Mouse (Mus musculus) G1E (cell line): Measurements from ENCODE around the gene Cdca7l.
"Not testable (repeated sequence)": the region's sequence is repeated elsewhere in the genome, so short reads cannot be mapped to it uniquely, and the experiment has no call there.

Experiments
- CTCF ChIP-seq: IDR thresholded peaks from 2 replicates; pipeline ENCODE4 v1.5.1; 2012; ENCODE audit warnings: low read depth, low read length, inconsistent platforms, mixed read lengths
- POLR2AphosphoS5 ChIP-seq: IDR thresholded peaks from 2 replicates; pipeline ENCODE4 v1.6.1; 2012; ENCODE audit warnings: low read depth, low read length, inconsistent platforms; ENCODE audit not compliant: insufficient replicate concordance

GRCm38 (mm10) chr12:117803989-117804388 lies at the start of gene Cdca7l:
- not testable (repeated sequence) for TF ChIP-seq CTCF, POLR2AphosphoS5
